Mouse (Mus musculus): ENCODE data around the gene Snn.
"Not testable (repeated sequence)": the region's sequence is repeated elsewhere in the genome, so short reads cannot be mapped to it uniquely, and the experiment has no call there.

Snn gene

DNA sequence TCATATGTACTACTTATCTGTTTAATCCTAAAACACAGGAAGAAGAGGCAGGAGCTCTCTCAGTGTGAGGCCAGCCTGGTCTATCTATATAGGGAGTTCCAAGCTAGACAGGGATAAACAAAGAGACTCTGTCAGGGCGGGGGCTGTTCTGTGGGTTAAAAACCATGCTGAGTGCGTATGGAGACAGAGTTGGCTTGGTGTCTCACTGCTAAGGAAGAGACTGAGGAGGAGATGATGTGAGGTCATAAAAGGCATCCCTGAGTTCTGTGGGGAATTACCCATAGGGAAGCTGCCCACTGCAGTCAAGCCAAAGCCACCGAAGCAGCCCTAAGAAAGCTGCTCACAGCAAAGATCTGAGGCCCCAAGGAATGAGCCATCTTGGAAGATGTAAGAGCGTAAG is at the start of gene Snn:
Gene Snn (plus strand): TSS at position 301 of the 400 bp plus-strand sequence.
- no peak for DNase-seq (ENCODE audit: low read depth, low spot score)

DNA sequence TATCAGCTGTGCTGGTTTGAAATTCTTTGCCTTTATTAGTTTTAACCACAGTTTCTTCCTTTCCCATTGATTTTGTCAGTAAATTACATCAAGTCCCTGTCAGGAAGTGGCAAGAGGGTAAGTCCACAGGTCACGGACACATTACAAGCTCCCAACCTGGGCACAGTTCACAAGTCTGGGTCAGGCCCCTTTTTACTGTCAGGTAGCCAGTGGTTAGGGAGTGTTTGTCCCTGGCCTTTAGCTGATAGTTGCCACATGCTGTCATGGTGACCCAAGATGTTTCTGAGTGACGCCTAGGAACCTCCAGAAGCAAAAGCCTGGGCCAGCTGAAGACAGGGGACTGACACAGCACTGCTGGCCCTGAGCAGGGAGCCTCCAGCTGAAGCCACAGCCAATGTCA is 49.5 kb upstream of the Snn start:
- DNase-seq (ENCODE audit: low read depth, low spot score): no peak

DNA sequence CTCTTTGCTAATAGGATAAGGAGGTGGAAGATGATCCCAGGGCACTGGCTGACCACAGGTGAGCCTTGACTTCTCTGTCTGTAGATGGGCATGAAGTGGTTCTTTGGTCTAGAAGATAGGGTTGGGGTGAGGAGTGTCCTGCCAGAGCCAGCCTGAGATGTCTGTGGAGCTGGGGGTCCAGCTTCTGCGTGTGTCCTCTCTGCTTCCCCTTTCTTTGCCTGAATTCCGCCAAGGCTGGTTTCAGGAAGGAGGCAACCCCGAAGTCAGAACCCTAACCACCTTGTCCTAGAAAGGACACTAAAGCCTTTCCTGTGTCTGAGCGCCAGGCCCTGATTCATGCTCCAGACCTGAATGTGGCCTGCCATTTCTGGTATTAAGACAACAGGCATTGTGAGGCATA is 48.8 kb upstream of the Snn start:
- no peak for DNase-seq (ENCODE audit: low read depth, low spot score)

DNA sequence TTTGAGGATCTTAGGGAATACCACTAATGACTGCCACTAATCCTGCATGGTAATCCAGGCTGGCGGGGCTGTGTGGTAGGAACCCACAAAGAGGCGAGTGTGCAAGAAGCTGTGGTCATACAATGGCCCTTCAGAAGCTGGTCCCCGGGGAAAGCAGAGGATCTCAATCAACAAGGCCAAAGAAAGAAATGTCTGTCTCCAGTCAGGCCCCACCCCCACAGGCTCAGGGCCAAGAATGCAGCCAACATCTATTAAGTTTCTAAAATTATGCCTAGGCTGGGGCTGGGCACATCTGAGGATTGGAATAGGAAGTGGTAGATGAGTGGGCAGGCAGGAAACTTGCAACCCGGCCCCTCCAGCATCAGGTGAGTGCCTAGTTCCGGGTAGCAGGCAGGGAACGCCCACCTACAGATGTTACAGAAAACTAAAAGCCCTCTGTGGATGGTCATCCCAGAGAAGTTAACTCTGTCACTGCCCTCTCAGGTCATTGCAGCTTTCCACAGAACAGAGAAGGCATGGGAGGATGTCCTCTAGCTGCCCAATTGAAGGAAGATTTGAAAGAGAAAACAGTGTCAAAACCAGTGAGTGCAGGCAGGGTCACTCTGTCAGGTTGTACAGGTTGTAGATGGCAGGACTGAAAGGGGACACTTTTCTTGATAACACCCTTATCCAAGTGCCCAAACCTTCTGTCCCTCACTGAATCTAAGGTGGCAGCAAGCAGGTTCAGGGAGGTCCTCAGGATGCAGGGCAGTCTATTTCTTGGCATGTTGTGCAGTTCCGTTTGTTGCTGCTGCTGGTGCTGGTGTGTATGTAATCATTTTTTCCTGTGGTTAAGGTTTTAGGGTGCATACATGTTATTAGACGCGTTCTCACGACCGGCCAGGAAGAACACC is 47.9 kb upstream of the Snn start:
- peak; percentile 84 for DNase-seq (ENCODE audit: low read depth, low spot score)

DNA sequence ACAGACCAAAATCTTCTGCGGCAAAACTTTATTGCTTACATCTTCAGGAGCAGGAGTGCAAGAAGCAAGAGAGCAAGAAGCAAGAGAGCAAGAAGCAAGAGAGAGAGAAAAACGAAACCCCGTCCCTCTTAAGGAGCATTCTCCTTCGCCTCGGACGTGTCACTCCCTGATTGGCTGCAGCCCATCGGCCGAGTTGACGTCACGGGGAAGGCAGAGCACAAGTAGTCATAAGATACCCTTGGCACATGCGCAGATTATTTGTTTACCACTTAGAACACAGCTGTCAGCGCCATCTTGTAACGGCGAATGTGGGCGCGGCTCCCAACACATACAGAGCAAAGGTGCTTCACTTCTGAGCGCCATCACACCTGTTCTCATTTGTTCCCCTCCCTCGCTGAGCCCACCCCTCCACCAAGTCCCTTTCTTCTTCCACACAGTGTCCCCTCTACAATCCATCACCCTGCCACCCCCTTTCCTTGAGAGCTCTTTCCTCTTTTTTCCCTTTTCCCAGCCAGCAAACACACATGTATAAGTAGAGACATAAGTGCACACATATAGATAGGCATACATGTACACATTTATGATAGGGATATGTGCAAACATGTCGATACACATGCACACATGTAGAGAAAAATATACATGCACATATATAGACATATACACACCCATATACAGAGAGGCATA is 47.1 kb upstream of the Snn start:
- not testable (repeated sequence) for DNase-seq (ENCODE audit: low read depth, low spot score)

DNA sequence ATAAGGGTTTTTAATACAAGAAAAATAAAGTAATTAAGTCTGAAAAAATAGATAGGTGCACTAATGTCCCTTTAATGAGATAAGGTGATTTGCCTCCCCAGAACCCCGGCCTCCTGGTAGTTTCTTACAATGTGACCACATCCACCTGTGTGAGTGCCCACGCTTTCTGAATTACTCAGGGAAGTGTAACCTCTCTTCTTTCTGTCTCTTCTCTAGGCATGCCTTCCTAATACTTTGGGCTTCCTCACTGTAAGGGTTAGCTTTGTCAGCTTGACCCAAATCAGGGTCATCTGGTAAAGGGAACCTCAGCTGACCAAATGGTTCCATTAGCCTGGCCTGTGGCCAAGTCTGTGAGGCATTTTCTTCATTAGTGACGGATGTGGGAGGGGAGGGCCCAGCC is 46.3 kb upstream of the Snn start:
- DNase-seq (ENCODE audit: low read depth, low spot score): no peak

DNA sequence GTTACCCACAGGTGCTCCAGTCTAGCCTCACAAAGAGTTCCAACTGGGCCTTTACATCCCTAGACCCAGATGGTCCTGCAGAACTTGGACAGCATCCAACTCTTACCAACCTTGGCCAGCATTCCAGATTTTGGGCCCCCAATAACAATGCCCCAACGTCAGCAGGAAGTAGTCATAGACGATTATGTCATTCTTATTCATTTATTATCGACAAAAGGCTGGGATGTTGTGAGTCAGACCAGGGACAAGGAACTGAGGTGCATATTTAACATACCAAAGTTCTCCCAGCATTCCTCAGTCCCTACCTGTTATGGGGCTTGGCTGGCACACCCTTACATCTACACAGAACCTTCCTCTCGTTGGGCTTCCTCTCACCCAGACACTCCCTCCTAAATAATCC is 44.4 kb upstream of the Snn start:
- DNase-seq (ENCODE audit: low read depth, low spot score): peak; percentile 41

DNA sequence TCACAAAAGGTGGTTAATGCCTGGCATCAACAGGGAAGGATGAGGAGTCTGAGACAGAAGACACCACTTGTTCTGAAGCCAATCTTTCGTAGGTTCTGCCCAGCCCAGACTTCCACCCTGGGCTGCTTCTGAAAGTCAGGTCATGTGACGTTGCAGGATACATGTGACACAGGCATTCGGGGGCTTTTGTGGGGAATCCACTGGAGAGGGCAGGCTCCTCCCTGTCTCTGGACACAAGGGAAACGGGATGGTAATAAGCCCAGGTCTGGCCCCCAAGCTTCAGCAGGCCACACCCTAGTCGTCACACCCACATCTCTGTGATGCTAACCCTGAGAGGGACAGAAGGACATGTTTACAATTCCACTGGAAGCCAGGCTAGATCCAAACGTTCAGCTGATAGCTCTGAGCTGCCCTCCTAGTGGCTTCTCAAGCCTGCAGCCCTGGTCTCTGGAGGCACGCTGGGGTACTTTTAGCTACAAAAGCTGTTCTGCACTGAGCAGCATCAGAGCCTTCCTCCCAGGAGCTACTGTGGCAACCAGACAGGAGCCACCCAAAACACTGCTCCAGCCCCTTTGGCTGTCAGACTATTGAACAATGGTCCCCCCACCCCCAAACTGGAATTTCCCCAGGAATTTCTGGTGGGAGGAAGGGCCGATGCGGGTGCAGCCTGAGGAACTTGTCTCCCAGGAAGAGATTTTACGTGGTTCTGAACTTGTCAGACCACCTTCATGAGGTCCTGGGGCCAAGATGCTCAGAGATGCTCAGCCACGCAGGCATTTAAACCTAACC is 42.7 kb upstream of the Snn start:
- DNase-seq (ENCODE audit: low read depth, low spot score): no peak

DNA sequence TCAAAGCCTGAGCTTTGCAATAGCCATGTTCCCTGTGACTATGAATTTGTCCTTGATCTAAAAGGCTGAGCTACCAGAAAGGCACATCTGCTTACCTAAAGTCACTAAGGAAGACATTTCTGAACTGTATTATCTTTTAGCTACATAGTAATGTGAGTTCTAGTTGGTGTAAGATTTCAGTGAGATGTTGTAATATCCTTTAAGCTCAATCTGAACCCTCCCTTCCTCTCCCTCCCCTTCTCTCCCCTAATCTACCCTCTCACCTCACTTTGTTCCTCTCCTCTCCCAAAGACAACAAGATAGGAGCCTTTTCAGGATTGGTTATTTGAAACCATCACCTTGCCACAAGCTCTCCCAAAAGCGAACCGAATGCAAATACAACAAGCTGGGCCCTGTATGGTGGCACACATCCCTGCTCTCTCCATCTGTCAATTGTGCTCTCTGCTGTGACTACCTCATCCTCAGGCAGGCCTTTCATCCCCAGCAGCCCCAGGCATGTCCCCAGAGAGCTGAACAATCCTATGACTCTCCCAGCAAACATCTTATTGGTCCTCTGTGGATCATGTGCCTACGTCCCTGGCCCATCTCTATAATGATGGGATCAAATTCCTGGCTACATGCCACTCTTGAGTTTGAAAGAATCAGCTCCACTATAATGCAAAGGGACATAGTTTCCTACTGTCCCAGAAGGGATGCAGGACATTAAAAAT is 39.2 kb upstream of the Snn start:
- peak; percentile 98 for DNase-seq (ENCODE audit: low read depth, low spot score)

DNA sequence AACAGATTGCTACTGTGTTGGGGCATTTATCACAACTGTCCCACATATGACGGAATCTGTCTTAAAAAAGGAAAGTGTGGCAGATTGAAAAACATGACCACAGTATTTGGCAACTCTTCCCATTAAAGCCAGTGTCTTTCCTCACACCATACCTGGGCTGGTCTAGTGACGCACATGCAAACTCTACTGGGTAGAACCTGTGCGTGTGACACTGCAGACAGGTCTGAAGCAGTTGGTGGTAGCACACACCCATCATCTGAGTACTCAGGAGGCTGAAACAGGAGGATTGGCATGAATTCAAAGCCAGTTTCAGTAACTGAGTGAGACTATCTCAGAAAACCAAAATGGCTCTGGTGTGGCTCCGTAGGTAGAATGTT is 38.6 kb upstream of the Snn start:
- no peak for DNase-seq (ENCODE audit: low read depth, low spot score)

DNA sequence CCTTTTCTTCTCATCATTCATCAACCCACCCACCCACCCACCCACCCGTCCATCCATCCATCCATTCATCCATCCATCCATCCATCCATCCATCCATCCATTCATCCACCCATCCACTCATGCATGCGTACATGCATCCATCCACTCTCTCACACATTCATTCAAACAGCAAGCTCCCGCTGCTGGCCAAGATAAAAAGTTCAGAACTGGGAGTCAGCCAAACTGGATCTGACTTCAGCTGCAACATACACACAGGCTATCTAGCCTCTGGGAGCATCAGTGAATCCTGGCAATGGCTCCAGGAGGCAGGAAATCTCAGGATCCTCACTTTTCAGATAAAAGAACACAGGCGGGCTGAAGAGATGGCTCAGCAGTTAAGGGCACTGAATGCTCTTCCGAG is 37.1 kb upstream of the Snn start:
- no peak for DNase-seq (ENCODE audit: low read depth, low spot score)

DNA sequence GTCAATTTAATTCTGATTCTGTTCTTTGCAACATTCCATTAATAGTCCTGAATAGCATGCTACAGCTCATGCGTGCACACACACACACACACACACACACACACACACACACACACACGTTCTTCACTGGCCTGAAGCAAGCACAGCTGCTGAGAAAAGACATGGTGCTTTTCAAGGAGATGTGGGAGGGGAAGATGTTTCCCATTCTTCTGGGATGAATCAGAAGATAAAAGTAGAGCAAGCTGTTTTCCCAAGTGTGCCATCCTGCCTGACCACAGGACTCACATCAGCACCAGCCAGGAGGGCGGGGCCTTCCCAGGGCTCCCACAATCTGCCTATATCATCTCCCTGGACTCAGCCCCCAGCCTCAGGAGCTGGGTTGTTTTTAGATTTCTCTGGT is 35.9 kb upstream of the Snn start:
- DNase-seq (ENCODE audit: low read depth, low spot score): peak; percentile 98

DNA sequence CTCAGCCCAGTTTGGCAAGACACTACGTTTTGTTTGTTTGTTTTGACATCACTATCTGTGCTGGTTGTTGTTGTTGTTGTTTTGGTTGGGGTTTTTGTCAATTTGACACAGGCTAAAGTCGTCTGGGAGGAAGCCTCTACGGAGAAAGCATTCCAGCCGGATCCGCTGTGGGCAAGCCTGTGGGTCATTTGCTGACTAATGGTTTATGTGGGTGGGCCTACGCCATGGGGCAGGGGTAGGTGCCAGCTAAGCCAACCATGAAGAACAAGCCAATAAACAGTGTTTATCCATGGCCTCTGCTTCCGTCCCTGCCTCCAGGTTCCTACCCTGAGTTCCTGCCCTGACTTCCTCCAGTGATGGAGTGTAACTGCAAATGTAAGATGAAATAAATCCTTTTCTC is 32.5 kb upstream of the Snn start:
- DNase-seq (ENCODE audit: low read depth, low spot score): no peak

DNA sequence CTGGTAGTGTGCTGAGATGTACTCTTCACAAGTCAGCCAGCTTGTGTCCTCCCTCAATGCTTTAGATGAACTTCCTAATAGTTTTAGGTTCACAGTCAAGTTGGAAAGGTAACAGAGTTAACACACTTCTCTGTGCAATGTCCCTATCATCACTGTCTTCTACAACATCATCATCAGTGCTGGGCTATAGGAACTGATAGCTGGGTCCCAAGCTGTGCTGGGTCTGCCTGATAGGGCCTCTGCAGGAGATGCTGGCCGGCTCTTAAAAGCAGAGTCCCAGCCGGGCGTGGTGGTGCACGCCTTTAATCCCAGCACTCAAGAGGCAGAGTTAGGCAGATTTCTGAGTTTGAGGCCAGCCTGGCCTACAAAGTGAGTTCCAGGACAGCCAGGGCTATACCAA is 29.9 kb upstream of the Snn start:
- DNase-seq (ENCODE audit: low read depth, low spot score): no peak

DNA sequence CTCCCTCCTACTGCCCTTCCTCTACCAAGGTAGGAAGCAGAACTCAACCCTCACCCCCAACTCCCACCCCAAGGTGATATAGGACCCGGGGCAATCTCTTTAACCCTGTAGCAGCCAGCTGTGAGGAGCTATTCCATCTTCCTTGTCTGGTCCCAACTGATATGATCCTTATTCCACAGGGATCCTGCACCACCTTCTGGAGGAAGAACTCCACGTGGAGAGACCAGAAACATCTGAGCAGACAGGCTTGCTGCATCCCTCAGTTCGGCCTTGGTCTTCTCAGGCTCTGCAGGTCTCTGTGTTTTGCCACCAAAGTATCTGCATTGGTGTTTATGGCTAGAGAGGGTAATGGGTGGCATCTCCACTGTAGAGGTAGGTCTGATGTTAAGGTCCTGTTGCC is 29.4 kb upstream of the Snn start:
- no peak for DNase-seq (ENCODE audit: low read depth, low spot score)

DNA sequence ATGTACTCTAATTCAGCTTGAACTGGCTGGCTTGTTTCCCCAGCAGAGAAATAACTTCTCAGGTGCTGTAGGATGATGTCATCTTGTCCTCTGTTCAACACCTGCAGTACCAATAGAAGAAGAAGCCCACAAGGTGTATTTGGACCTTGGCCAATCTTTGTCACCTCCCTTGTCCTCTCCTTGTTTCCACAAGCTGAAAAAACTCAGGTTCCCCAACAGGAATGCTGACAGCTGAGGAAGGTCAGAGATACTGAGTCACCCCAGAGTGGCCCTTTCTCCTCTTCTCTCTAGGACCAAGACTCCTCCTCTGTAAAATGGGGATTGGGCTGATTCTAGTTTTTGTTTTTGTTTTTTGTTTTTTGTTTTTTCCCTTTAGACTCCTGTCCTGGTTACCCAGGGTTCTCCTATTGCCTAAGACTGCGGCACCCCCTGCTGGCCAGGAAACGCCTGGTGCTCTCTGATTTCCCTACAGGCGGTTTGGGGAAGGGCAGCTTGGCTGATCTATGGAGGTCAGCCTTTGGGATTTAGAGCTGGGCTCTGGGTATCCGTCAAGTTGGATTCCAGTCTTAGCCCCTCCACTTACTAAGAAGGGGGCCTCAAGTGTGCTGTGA is 26.4 kb upstream of the Snn start:
- peak; percentile 95 for DNase-seq (ENCODE audit: low read depth, low spot score)

DNA sequence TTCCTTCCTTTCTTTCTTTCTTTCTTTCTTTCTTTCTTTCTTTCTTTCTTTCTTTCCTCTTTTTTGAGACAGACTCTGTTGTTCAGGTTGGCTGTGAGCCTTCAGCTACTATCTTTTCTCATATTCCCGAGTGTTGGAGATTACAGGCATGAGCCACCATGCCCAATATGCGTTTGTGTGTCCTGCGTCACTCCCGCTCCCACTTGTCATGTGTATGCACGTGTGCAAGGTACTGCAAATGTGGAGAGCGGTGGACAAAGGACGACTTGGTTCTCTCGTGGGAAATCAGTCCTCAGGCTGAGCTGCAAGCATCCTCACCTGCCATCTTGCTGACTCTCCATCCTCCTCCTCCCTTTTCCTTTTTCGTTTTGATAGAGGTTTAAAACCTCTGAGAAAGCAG is 25.5 kb upstream of the Snn start:
- no peak for DNase-seq (ENCODE audit: low read depth, low spot score)

DNA sequence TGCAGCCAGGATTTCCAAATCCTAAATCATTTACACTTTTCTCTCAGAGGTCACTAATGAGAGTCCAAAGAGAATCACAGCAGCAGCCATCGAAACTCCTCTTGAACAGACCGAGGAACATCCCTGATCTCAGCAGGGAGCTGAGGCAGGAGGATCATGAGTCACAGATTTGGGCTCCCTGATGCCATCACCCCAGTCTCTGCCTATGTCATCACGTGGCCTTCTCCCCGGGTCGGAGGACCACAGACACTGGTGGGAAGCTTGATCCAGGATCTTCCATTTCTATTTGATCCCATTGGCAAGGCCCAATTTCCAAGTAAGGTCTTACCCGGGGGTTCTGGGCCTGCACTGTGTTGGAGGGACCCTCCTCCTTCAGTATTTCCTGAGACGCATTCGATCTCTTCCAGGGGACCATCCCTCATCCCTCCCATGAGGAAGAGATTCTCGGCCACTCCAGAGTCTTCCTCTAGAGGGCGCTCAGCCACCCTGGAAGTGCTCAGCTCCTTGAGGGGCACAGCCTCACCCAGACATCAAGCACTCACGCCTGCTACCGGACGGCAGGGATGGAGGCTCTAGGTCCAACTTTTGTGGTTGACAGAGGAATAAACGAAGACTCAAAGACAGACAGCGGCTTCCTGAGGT is 24.8 kb upstream of the Snn start:
- DNase-seq (ENCODE audit: low read depth, low spot score): peak; percentile 79

DNA sequence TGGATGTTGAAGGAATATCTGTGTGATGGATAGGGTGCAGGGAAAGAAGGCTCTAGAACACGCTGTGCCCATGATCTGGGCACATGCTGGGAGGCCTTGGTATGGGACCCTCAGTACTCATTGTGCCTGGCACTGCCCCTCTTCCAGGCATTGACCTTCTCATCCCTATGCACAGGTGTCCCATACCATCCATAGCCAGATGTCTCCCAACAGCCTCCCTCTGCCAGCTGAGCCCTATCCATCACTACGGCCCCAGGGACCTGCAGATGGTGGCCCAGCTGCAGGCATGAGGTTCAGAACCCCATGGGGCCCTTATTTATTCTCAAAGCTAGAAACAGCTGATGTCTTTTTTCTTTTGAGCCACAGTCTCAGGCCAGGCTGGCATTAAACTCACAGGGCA is 20.1 kb upstream of the Snn start:
- no peak for DNase-seq (ENCODE audit: low read depth, low spot score)

DNA sequence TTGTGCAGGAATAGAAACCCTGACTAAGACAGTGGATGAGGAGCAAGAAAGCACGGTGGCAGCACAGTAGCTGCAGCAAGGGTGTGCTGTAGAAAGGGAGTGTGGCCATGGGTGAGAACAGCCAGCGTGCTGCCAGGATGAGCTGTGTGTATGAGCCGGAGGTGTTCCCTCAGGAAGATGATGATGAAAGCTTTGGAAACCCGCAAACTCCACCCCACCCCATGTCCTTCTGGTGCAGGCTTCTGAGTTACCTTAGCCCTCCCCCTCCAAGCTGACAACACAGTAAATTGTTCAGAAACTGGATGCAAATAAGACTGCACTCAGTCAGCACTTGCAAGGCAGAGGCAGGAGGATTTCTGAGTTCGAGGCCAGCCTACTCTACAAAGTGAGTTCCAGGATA is 17.5 kb upstream of the Snn start:
- peak; percentile 41 for DNase-seq (ENCODE audit: low read depth, low spot score)

DNA sequence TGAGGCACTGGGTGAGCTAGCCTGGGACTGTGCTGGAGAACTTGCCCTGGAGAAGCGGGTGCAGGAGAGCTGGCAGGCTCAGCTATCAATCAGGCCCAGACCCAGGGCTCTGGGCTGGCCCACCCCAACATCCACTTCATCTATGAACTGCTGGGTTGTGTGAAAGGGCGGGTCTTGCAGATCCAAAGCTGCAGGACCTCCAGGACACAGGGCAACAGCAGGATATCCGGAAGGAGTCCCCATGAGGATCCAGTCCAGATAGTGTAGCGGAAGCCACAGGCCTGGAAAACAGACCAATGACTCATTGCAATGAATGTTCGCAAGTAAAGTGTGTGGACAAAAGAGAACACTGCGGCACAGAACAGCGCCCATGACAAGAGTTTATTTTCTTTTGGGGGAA is 14.3 kb upstream of the Snn start:
- no peak for DNase-seq (ENCODE audit: low read depth, low spot score)
